Mouse (Mus musculus) myocyte (in vitro differentiated cells): Measurements from ENCODE around the gene Hes6. TPM values are rescaled to one million over a fixed set of nuclear protein-coding genes. Genes with fewer than 3 reads are reported as not detected.

Experiments used
- H3K27me3 ChIP-seq: one replicate; pipeline ENCODE4 v1.6.1; 2011; ENCODE audit not compliant: control insufficient read depth, insufficient read depth, insufficient read length
- H3K36me3 ChIP-seq: one replicate; pipeline ENCODE4 v1.6.1; 2011; ENCODE audit not compliant: control insufficient read depth, insufficient read depth
- H3K4me2 ChIP-seq: one replicate; pipeline ENCODE4 v1.6.1; 2011; ENCODE audit warnings: low read depth, control low read depth
- H3K4me3 ChIP-seq: one replicate; pipeline ENCODE4 v1.5.1; 2011; ENCODE audit warnings: mild to moderate bottlenecking, control low read depth, moderate library complexity
- H3K79me2 ChIP-seq: one replicate; pipeline ENCODE4 v1.6.1; 2011; ENCODE audit not compliant: control insufficient read depth, insufficient read depth
- H3ac ChIP-seq: one replicate; pipeline ENCODE4 v1.6.1; 2011; ENCODE audit not compliant: control insufficient read depth, insufficient read length
- CEBPB ChIP-seq: IDR thresholded peaks from 2 replicates; pipeline ENCODE4 v1.6.1; 2011; ENCODE audit warnings: mild to moderate bottlenecking, moderate library complexity; ENCODE audit not compliant: poor library complexity, insufficient read depth, severe bottlenecking
- E2F4 ChIP-seq: IDR thresholded peaks from one replicate; pipeline ENCODE4 v1.6.1; 2011; ENCODE audit warnings: mild to moderate bottlenecking, control low read depth, moderate library complexity; ENCODE audit not compliant: insufficient read depth
- MAX ChIP-seq: IDR thresholded peaks from one replicate; pipeline ENCODE4 v1.6.1; 2011; ENCODE audit warnings: low read depth, mild to moderate bottlenecking, control low read depth
- MYOD1 ChIP-seq, 3 experiments: IDR thresholded peaks; one replicate each; pipeline ENCODE4 v1.6.1; 2011; ENCODE audit warnings: control low read depth in 2 of 3, low read depth in 2 of 3, mild to moderate bottlenecking in 2 of 3, moderate library complexity in 1 of 3; ENCODE audit not compliant: insufficient read length in 2 of 3, control insufficient read depth in 1 of 3
- MYOG ChIP-seq, 3 experiments: IDR thresholded peaks; one replicate each; pipeline ENCODE4 v1.6.1; 2011; ENCODE audit warnings: control low read depth in 2 of 3, low read depth in 2 of 3, mild to moderate bottlenecking in 2 of 3; ENCODE audit not compliant: insufficient read length in 2 of 3, control insufficient read depth in 1 of 3, insufficient read depth in 1 of 3
- POLR2A ChIP-seq: IDR thresholded peaks from one replicate; pipeline ENCODE4 v1.6.1; 2011; ENCODE audit warnings: low read depth, mild to moderate bottlenecking, control low read depth, moderate library complexity; ENCODE audit not compliant: insufficient read length
- POLR2AphosphoS2 ChIP-seq: IDR thresholded peaks from one replicate; pipeline ENCODE4 v1.6.1; 2011; ENCODE audit warnings: low read depth, control low read depth; ENCODE audit not compliant: insufficient read length
- REST ChIP-seq: IDR thresholded peaks from one replicate; pipeline ENCODE4 v1.6.1; 2011; ENCODE audit warnings: mild to moderate bottlenecking, control low read depth, moderate library complexity; ENCODE audit not compliant: insufficient read depth, insufficient read length
- TCF12 ChIP-seq: IDR thresholded peaks from one replicate; pipeline ENCODE4 v1.6.1; 2011; ENCODE audit warnings: mild to moderate bottlenecking, control low read depth; ENCODE audit not compliant: poor library complexity, insufficient read depth, severe bottlenecking
- TCF3 ChIP-seq: IDR thresholded peaks from one replicate; pipeline ENCODE4 v1.6.1; 2011; ENCODE audit warnings: low read depth, control low read depth; ENCODE audit not compliant: insufficient read length
- USF1 ChIP-seq: IDR thresholded peaks from one replicate; pipeline ENCODE4 v1.6.1; 2011; ENCODE audit warnings: low read depth, mild to moderate bottlenecking, control low read depth, moderate library complexity
- polyA plus RNA-seq: library from polyadenylated mRNA; unstranded; fragments of >200 nt; fragmentation: generic; extraction: Trizol; gene quantifications from one replicate; pipeline ENCODE4 v1.2.1, GENCODE M21; 2012; ENCODE audit warnings: missing spikeins

The Hes6 gene
- polyA plus RNA-seq, 1 experiment = 250 TPM

DNA sequence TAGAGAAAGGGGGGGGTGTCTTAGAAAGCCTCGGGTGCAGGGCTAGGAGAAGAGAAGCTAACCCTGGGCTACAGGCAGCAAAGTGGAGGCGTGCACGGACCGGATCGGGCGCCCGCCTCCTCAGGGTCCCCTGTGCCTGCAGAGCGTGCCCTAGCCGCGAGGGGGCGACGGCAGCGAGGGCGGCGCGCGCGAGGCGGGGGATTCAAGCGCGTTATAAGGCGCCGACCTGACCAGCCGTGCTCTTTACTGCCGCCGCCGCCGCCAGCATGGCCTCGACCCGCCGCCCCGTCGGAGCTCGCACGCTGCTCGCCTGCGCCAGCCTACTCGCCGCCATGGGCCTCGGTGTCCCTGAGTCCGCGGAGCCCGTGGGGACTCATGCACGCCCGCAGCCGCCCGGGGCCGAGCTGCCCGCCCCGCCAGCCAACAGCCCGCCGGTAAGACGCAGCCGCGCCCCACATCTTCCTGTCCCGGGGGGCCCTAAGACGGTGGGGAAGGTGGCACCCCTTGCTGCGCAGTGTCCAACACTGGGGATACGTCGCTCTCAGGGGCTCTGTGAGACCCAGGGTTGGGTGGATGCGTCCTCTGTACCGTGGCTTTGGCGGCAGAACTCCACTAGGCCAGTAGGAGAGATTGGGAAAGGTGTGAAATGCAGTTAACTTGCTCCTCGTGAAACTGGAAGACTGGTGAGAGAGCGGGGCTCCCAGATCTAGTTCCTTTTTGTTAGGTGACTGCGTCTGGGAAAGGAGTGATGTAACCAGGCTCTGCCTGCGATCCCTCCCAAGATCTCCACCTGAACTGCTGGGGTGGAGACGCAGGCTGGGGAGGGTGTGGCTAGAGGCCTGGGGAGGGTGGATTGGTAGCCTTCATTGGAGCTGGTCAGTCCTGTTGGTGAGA, 47.4 kb downstream of the Hes6 start, which contains the start of gene Erfe:
Erfe (plus strand) TSS at position 216 of the 894 bp plus-strand sequence.
- Histone ChIP-seq H3ac (peak within 1 kb of the TSS; percentile 24), H3K79me2 (no peaks in the 10 kb centered on the region), H3K36me3 (peaks cover 9% of the 10 kb centered on the region), H3K4me3 (peak within 1 kb of the TSS; percentile 28), H3K27me3 (no peaks in the 10 kb centered on the region), H3K4me2 (peak within 1 kb of the TSS; percentile 69)
- peak; percentile 80 for TF ChIP-seq POLR2AphosphoS2
- no peak for TF ChIP-seq MYOG (IDR thresholded peaks at IDR 0.05; ENCODE audit: control insufficient read depth in 1 of 3, insufficient read depth in 1 of 3, insufficient read length in 2 of 3, low read depth in 2 of 3)
- TF ChIP-seq POLR2A = peak; percentile 63
- TF ChIP-seq E2F4 = peak; percentile 88
- peak in 1 of 3 experiments; percentile 24 for TF ChIP-seq MYOD1 (IDR thresholded peaks at IDR 0.05; ENCODE audit: control insufficient read depth in 1 of 3, insufficient read length in 2 of 3, low read depth in 2 of 3)
- TF ChIP-seq REST = no peak

DNA sequence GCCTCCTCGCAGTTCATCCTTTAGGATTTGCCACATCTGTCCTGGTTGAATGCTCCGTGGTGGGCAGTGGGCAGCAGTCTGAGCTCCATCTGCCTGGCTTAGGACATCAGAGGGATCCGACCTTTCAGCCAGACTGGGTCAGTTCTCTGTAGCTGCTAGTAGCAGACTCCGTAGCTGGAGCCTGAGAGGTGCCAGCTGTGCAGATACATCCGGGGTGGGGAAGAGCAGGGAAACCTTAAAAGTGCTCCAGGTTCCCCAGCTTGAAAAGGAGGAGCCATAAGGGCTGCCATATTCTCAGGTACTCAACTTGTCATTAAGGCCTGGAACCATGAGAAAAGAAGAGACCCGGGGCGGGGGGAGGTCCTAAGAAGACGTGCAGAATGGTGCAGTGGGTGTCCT, 48.0 kb downstream of the Hes6 start:
- Histone ChIP-seq H3K4me2 (peak overlapping the region; percentile 30), H3K79me2 (no peaks in the 10 kb centered on the region), H3ac (peak overlapping the region; percentile 24), H3K4me3 (peak overlapping the region; percentile 28), H3K27me3 (no peaks in the 10 kb centered on the region), H3K36me3 (peaks cover 13% of the 10 kb centered on the region)
- TF ChIP-seq TCF3 = no peak
- no peak for TF ChIP-seq MYOG (IDR thresholded peaks at IDR 0.05; ENCODE audit: control insufficient read depth in 1 of 3, insufficient read depth in 1 of 3, insufficient read length in 2 of 3, low read depth in 2 of 3)
- TF ChIP-seq TCF12 = no peak
- no peak for TF ChIP-seq E2F4
- TF ChIP-seq MYOD1 (IDR thresholded peaks at IDR 0.05; ENCODE audit: control insufficient read depth in 1 of 3, insufficient read length in 2 of 3, low read depth in 2 of 3) = peak in 1 of 3 experiments; percentile 1
- no peak for TF ChIP-seq MAX
- peak; percentile 34 for TF ChIP-seq POLR2AphosphoS2
- TF ChIP-seq USF1 = no peak

DNA sequence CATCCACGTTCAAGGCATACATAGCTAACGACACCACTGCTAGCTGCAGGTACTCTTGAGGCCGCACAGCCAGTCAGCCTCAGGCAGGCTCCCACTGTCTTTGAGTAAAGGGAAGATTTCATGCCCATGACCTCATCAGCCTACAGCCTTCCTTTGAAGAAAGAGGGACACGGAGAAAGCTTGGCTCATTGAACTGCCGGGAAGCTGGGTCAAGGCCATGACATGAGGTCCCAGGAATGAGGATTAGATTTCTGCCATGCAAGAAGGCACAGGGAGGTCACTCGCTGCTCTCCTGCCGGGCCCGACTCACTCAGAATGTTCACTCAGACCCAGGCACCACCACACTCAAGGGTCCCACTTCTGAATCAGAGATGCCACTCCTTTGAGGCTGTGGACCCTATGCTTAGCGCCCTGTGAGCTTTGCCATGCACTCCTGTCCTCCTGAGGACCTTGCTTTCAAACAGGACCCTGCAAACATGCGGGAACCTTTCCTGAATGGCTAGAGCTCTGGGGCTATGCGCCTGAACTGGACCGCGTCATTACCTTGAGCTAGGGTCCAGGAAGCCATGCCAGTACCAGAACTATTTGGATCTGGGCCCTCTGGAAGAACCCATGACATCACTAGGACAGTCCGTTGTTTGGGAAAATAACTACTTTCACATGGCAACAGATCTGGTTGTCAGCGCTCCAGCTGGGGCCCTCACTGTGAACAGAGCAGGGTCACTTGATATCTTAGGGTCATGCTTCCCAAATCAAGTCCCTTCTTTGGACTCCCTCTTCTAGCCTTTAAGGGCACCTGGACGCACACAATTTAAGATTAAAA, 48.8 kb downstream of the Hes6 start:
- Histone ChIP-seq H3K4me3 (no peak overlapping the region), H3K79me2 (no peaks in the 10 kb centered on the region), H3K4me2 (no peak overlapping the region), H3K27me3 (no peaks in the 10 kb centered on the region), H3ac (no peak overlapping the region), H3K36me3 (peaks cover 14% of the 10 kb centered on the region)
- no peak for TF ChIP-seq MYOD1 (IDR thresholded peaks at IDR 0.05; ENCODE audit: control insufficient read depth in 1 of 3, insufficient read length in 2 of 3, low read depth in 2 of 3)
- TF ChIP-seq USF1 = no peak
- no peak for TF ChIP-seq TCF12
- no peak for TF ChIP-seq CEBPB
- peak; percentile 27 for TF ChIP-seq POLR2AphosphoS2
- TF ChIP-seq POLR2A = no peak

DNA sequence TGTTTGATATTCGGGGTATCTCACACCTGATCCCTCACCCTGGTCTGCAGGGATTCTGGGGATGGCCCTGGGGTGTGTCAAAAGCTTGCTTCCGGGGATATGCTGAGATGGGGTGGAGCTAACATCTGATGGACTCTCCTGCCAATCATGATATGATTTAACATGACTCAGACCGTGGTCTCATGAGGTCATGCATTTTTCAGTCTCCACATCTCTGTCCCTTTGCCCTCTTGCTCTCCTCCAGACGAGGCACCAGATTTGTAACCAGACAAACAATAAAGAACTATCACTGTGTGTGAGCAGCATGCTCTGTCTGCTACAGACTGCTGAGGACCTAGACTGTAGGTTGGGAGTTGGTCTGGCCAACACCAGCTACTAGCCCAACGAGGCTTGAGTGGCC, 51.7 kb downstream of the Hes6 start:
- H3K79me2 ChIP-seq = no peaks in the 10 kb centered on the region
- H3ac ChIP-seq = no peak overlapping the region
- H3K4me2 ChIP-seq = no peak overlapping the region
- H3K4me3 ChIP-seq = no peak overlapping the region
- no peaks in the 10 kb centered on the region for H3K27me3 ChIP-seq
- TF ChIP-seq TCF12 (no peak), TCF3 (no peak)
- H3K36me3 ChIP-seq = peaks cover 29% of the 10 kb centered on the region

Other genes with a start within 250 kb of the Hes6 start
- 3.1 TPM for gene Ramp1, start 234.2 kb downstream of the Hes6 start, polyA plus RNA-seq
- gene Ube2f, start 163.7 kb downstream of the Hes6 start, polyA plus RNA-seq = 70.3 TPM
- 21.9 TPM for gene Scly, start 115.7 kb downstream of the Hes6 start, polyA plus RNA-seq
- 0.12 TPM for gene Espnl, start 92.0 kb downstream of the Hes6 start, polyA plus RNA-seq
- gene Klhl30, start 63.0 kb downstream of the Hes6 start, polyA plus RNA-seq = 106 TPM
- gene Erfe, start 47.6 kb downstream of the Hes6 start, polyA plus RNA-seq = 13.1 TPM
- gene Ilkap, start 15.2 kb downstream of the Hes6 start, polyA plus RNA-seq = 80.3 TPM
- 1.8 TPM for gene Per2, start 45.3 kb upstream of the Hes6 start, polyA plus RNA-seq
- gene Traf3ip1, start 80.6 kb upstream of the Hes6 start, polyA plus RNA-seq = 4.5 TPM
- gene Asb1, start 126.5 kb upstream of the Hes6 start, polyA plus RNA-seq = 14.9 TPM